Mouse (Mus musculus): Measurements from ENCODE around the gene Myo9a. TPM values are rescaled to one million over a fixed set of nuclear protein-coding genes. Genes with fewer than 3 reads are reported as not detected.

Gene Myo9a
- total and polyA plus RNA-seq, 3 experiments, result 3.3 to 131 (median 4.5) TPM

- Histone ChIP-seq H3K4me3 (ENCODE audit: control insufficient read depth in 1 of 2, insufficient read depth in 1 of 2, low read depth in 2 of 2, low read length in 2 of 2) (no peak overlapping the region), H3K79me2 (ENCODE audit: control insufficient read depth, insufficient read depth, low read length, poor library complexity) (no peaks in the 10 kb centered on the region), H3K4me1 (ENCODE audit: control insufficient read depth in 1 of 2, insufficient read depth in 2 of 2, low read length in 2 of 2) (no peaks in the 10 kb centered on the region), H3K9ac (ENCODE audit: control insufficient read depth, low read depth, low read length, poor library complexity, severe bottlenecking) (no peak overlapping the region), H3K36me3 (ENCODE audit: control insufficient read depth in 1 of 2, insufficient read depth in 2 of 2, low read length in 2 of 2) (no peaks in the 10 kb centered on the region), H3K9me3 (replicated peaks; ENCODE audit: insufficient read depth, low read length) (no peaks in the 10 kb centered on the region), H3K27ac (ENCODE audit: control insufficient read depth, low read depth, low read length) (no peak overlapping the region), H3K27me3 (ENCODE audit: control insufficient read depth in 1 of 2, insufficient read depth in 2 of 2, low read length in 2 of 2) (peaks cover 0 to 3% of the 10 kb centered on the region in 2 experiments; a peak in 1 of 4 replicates)
- TF ChIP-seq TCF12 (IDR thresholded peaks at IDR 0.05; ENCODE audit: low read depth, low read length), result no peak
- TF ChIP-seq ELF1 (IDR thresholded peaks at IDR 0.05; ENCODE audit: low read depth, low read length), result no peak
- TF ChIP-seq TAL1 (IDR thresholded peaks at IDR 0.05; ENCODE audit: low read length), result no peak
- no peak for TF ChIP-seq MAFK (IDR thresholded peaks at IDR 0.05; ENCODE audit: borderline replicate concordance, low read depth, low read length)
- no peak for TF ChIP-seq HCFC1 (IDR thresholded peaks at IDR 0.05; ENCODE audit: low read depth, low read length)
- no peak for TF ChIP-seq ZKSCAN1 (IDR thresholded peaks at IDR 0.05; ENCODE audit: low read depth, low read length)
- TF ChIP-seq TBP (IDR thresholded peaks at IDR 0.05; ENCODE audit: low read depth, low read length), result no peak
- no peak for TF ChIP-seq POLR2AphosphoS5 (IDR thresholded peaks at IDR 0.05; ENCODE audit: borderline replicate concordance, low read depth, low read length)
- no peak for TF ChIP-seq USF2 (IDR thresholded peaks at IDR 0.05; ENCODE audit: borderline replicate concordance in 1 of 2, insufficient read depth in 1 of 2, low read depth in 1 of 2, low read length in 2 of 2)
- TF ChIP-seq JUND (IDR thresholded peaks at IDR 0.05; ENCODE audit: low read depth, low read length), result no peak
- TF ChIP-seq MAX (IDR thresholded peaks at IDR 0.05; ENCODE audit: low read length), result no peak
- no peak for TF ChIP-seq ZNF384 (IDR thresholded peaks at IDR 0.05; ENCODE audit: low read depth, low read length)
- TF ChIP-seq BHLHE40 (IDR thresholded peaks at IDR 0.05; ENCODE audit: borderline replicate concordance, low read depth, low read length), result no peak
- no peak for TF ChIP-seq MYB (IDR thresholded peaks at IDR 0.05; ENCODE audit: low read depth, low read length)
- no peak for DNase-seq (ENCODE audit: low read depth, low spot score)
Observed at GRCm38 (mm10) chr9:59941885-59942350, 191.2 kb downstream of the Myo9a start.

GRCm38 (mm10) chr9:59942501-59943085, 191.9 kb downstream of the Myo9a start:
- Histone ChIP-seq H3K9me3 (replicated peaks; ENCODE audit: insufficient read depth, low read length) (no peaks in the 10 kb centered on the region), H3K27me3 (ENCODE audit: control insufficient read depth in 1 of 2, insufficient read depth in 2 of 2, low read length in 2 of 2) (peaks cover 0 to 3% of the 10 kb centered on the region in 2 experiments; a peak in 1 of 4 replicates), H3K4me1 (ENCODE audit: control insufficient read depth in 1 of 2, insufficient read depth in 2 of 2, low read length in 2 of 2) (no peaks in the 10 kb centered on the region), H3K27ac (ENCODE audit: control insufficient read depth, low read depth, low read length) (no peak overlapping the region), H3K36me3 (ENCODE audit: control insufficient read depth in 1 of 2, insufficient read depth in 2 of 2, low read length in 2 of 2) (no peaks in the 10 kb centered on the region), H3K4me3 (ENCODE audit: control insufficient read depth in 1 of 2, insufficient read depth in 1 of 2, low read depth in 2 of 2, low read length in 2 of 2) (no peak overlapping the region), H3K79me2 (ENCODE audit: control insufficient read depth, insufficient read depth, low read length, poor library complexity) (no peaks in the 10 kb centered on the region), H3K9ac (ENCODE audit: control insufficient read depth, low read depth, low read length, poor library complexity, severe bottlenecking) (no peak overlapping the region)
- DNase-seq (ENCODE audit: low read depth, low spot score), result no peak
- no peak for TF ChIP-seq ETS1 (IDR thresholded peaks at IDR 0.05; ENCODE audit: low read depth, low read length)
- TF ChIP-seq MYC (IDR thresholded peaks at IDR 0.05; ENCODE audit: low read depth, low read length), result no peak
- TF ChIP-seq TAL1 (IDR thresholded peaks at IDR 0.05; ENCODE audit: low read length), result no peak
- no peak for TF ChIP-seq ZC3H11A (IDR thresholded peaks at IDR 0.05; ENCODE audit: low read depth, low read length)
- no peak for TF ChIP-seq UBTF (IDR thresholded peaks at IDR 0.05; ENCODE audit: borderline replicate concordance, insufficient read depth, low read depth, low read length)
- TF ChIP-seq NRF1 (IDR thresholded peaks at IDR 0.05; ENCODE audit: insufficient read depth, low read depth, low read length, poor library complexity, severe bottlenecking), result no peak
- TF ChIP-seq SIN3A (IDR thresholded peaks at IDR 0.05; ENCODE audit: low read length), result no peak
- TF ChIP-seq BHLHE40 (IDR thresholded peaks at IDR 0.05; ENCODE audit: borderline replicate concordance, low read depth, low read length), result no peak
- no peak for TF ChIP-seq HCFC1 (IDR thresholded peaks at IDR 0.05; ENCODE audit: low read depth, low read length)
- no peak for TF ChIP-seq TBP (IDR thresholded peaks at IDR 0.05; ENCODE audit: low read depth, low read length)
- TF ChIP-seq RCOR1 (IDR thresholded peaks at IDR 0.05; ENCODE audit: low read depth, low read length), result no peak
- no peak for TF ChIP-seq MEF2A (IDR thresholded peaks at IDR 0.05; ENCODE audit: extremely low read depth, insufficient replicate concordance, low read depth, low read length, poor library complexity, severe bottlenecking)
- TF ChIP-seq RAD21 (IDR thresholded peaks at IDR 0.05; ENCODE audit: low read depth, low read length), result no peak
- TF ChIP-seq POLR2AphosphoS2 (IDR thresholded peaks at IDR 0.05; ENCODE audit: low read length), result no peak
- TF ChIP-seq ZMIZ1 (IDR thresholded peaks at IDR 0.05; ENCODE audit: low read depth, low read length), result no peak
- TF ChIP-seq CHD1 (IDR thresholded peaks at IDR 0.05; ENCODE audit: low read depth, low read length), result no peak
- no peak for TF ChIP-seq ELF1 (IDR thresholded peaks at IDR 0.05; ENCODE audit: low read depth, low read length)
- TF ChIP-seq MAX (IDR thresholded peaks at IDR 0.05; ENCODE audit: low read length), result no peak
- TF ChIP-seq MXI1 (IDR thresholded peaks at IDR 0.05; ENCODE audit: low read depth, low read length), result no peak
